Mouse (Mus musculus) neural tube, embryonic 12.5 days (tissue): ENCODE measurements around the gene Rasl10a. TPM values are rescaled to one million over a fixed set of nuclear protein-coding genes. Genes with fewer than 3 reads are reported as not detected.
"Not testable (repeated sequence)": the region's sequence is repeated elsewhere in the genome, so short reads cannot be mapped to it uniquely, and the experiment has no call there.

Experiments
- ATAC-seq: fragments of 200-750 bp; cut with Nextera tagmentation; 2 replicates; pipeline ENCODE4 v1.8.0; 2017; ENCODE audit warnings: low read depth, mild to moderate bottlenecking, moderate TSS enrichment, moderate library complexity; ENCODE audit not compliant: low FRiP score
- H3K27ac ChIP-seq: fragments of 300-500 bp; sonication (generic); 2 replicates; pipeline ENCODE4 v1.5.1; 2016
- H3K27me3 ChIP-seq: fragments of 300-500 bp; sonication (generic); replicated peaks from 2 replicates; pipeline ENCODE4 v1.6.1; 2016; ENCODE audit warnings: mild to moderate bottlenecking
- H3K36me3 ChIP-seq: fragments of 300-500 bp; sonication (generic); 2 replicates; pipeline ENCODE4 v1.6.1; 2016; ENCODE audit warnings: mild to moderate bottlenecking
- H3K4me1 ChIP-seq: fragments of 300-500 bp; sonication (generic); 2 replicates; pipeline ENCODE4 v1.6.1; 2016
- H3K4me2 ChIP-seq: fragments of 300-500 bp; sonication (generic); replicated peaks from 2 replicates; pipeline ENCODE4 v1.6.1; 2016; ENCODE audit warnings: mild to moderate bottlenecking
- H3K4me3 ChIP-seq: fragments of 300-500 bp; sonication (generic); 2 replicates; pipeline ENCODE4 v1.5.1; 2016
- H3K9ac ChIP-seq: fragments of 300-500 bp; sonication (generic); 2 replicates; pipeline ENCODE4 v1.6.1; 2016; ENCODE audit warnings: mild to moderate bottlenecking
- H3K9me3 ChIP-seq: fragments of 300-500 bp; sonication (generic); 2 replicates; pipeline ENCODE4 v1.6.1; 2016; ENCODE audit warnings: mild to moderate bottlenecking
- WGBS: fragments of 180-500 bp; shearing (Covaris S2); methylation state at CpG from one replicate; pipeline ENCODE4 v1.1.7; 2016; 5-methylcytosine and 5-hydroxymethylcytosine counted together
- polyA plus RNA-seq: library from polyadenylated mRNA; unstranded; fragments of >200 nt; fragmentation: Nextera tagmentation; extraction: Ambion mirVana; gene quantifications from 2 replicates; pipeline ENCODE4 v1.2.1, GENCODE M21; 2016

The Rasl10a gene
- polyA plus RNA-seq, 1 experiment from 2014 or later = 0.75 TPM

DNA sequence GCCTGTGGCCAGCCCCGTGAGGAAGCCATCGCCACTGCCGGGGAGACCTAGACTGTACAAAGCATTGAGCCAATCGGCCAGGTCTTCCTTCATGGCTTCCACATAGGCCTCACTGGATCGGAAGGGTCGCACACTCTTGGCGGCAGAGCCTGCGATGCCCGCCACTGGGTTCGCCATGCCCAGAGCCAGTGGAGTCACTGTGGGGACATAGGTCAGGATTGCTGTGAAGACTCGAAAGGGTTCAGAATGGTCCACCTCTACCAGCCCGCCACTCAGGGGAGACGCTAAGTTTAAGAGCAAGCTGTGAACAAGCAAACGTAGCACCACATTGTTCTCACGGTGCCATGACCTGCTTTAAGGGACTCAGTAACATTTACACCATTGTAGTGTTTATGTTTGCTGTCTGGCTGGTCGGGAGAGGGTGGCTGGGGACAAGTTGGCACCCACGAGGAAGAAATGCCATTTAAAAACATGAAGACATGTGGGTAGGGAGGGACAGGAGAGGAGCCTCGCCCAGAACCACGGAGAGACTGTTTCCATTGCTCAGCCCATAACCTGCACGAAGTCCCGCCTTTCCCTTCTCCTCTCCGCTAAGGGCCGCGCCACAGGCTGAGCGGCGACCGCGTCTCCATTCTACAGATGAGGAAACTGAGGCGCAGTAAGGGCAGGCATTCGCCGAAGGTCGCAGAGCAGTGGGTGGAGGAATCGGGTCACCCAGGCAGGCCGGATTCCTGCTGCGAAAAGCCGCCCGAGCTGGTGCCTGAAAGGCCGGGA, 6.5 kb downstream of the Rasl10a start:
- 0 out of 2 replicates have a peak, but pooled peaks have one; percentile 2 for ATAC-seq
- 14% methylated on average over 38 of the region's 38 CpGs for WGBS
- Histone ChIP-seq H3K9ac (peak overlapping the region; percentile 61), H3K27me3 (peaks cover 54% of the 10 kb centered on the region), H3K9me3 (no peaks in the 10 kb centered on the region), H3K27ac (no peak overlapping the region), H3K36me3 (peaks cover 17% of the 10 kb centered on the region), H3K4me2 (peak overlapping the region; percentile 64), H3K4me1 (peaks cover 45% of the 10 kb centered on the region), H3K4me3 (peak overlapping the region; percentile 66)

DNA sequence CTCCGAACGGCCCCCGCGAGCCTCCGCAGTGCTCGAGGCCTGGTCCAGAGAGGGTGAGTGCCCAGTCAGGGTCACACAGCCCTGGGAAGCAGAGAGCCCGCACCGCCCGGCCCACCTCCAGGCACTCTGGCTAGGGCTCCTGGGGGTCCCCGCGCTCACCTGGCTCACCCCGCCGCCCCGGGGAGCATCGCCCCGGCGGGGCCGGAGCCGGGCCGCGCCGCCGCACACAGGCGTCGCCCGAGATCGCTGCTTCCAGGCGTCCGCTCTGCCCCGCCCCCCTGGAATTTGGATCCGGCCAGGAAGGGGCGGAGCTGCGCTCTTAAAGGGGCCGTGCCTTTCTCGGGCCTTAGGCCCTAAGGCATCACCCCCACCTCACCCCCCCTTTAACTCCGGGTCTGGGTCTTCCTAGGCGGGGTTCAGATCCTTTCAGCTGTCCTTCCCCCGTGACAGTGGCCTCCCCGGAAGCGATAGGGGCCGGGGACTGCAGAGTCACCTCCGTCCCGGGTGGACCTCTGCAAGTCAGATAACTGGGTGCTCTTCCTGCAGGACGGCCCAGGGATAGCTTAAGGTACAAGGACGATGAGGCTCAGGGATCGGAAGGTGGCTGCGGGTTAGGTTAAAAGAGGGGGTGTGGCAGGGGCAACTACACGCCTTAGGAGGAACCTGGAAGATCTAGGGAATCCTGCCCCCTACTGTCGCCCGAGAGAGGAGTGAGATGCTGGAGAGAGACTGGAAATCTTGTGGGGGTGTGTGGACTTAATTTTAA, 7.3 kb downstream of the Rasl10a start, which contains the start of gene Gas2l1:
Gene Gas2l1, minus strand, starts transcription at position 272 of the 766 bp plus-strand sequence.
- Histone ChIP-seq H3K36me3 (peaks cover 22% of the 10 kb centered on the region), H3K9ac (peak within 1 kb of the TSS; percentile 61), H3K4me1 (peaks cover 41% of the 10 kb centered on the region), H3K4me2 (peak within 1 kb of the TSS; percentile 64), H3K4me3 (peak within 1 kb of the TSS; percentile 66), H3K27me3 (peaks cover 46% of the 10 kb centered on the region), H3K27ac (no peak within 1 kb of the TSS), H3K9me3 (no peaks in the 10 kb centered on the region)
- under 1% methylated on average over 49 of the region's 50 CpGs for WGBS
- peak; percentile 82 for ATAC-seq

- Histone ChIP-seq H3K9ac (no peak overlapping the region), H3K9me3 (no peaks in the 10 kb centered on the region), H3K4me1 (peaks cover 28% of the 10 kb centered on the region), H3K4me3 (no peak overlapping the region), H3K27ac (no peak overlapping the region), H3K27me3 (peaks cover 28% of the 10 kb centered on the region), H3K36me3 (peaks cover 40% of the 10 kb centered on the region), H3K4me2 (no peak overlapping the region)
- ATAC-seq = no peak
Measured at GRCm38 (mm10) chr11:5067063-5067462, 9.1 kb downstream of the Rasl10a start.

GRCm38 (mm10) chr11:5068126-5068971, 10.4 kb downstream of the Rasl10a start:
- no peak overlapping the region for H3K9ac ChIP-seq
- no peaks in the 10 kb centered on the region for H3K9me3 ChIP-seq
- no peak overlapping the region for H3K4me2 ChIP-seq
- H3K36me3 ChIP-seq = peaks cover 53% of the 10 kb centered on the region
- WGBS = 85% methylated on average over 9 of the region's 9 CpGs
- no peak overlapping the region for H3K4me3 ChIP-seq
- no peak overlapping the region for H3K27ac ChIP-seq
- peaks cover 16% of the 10 kb centered on the region for H3K4me1 ChIP-seq
- peaks cover 15% of the 10 kb centered on the region for H3K27me3 ChIP-seq
- ATAC-seq = no peak

- Histone ChIP-seq H3K9me3 (no peaks in the 10 kb centered on the region), H3K4me3 (no peak overlapping the region), H3K36me3 (peaks cover 75% of the 10 kb centered on the region), H3K27ac (no peak overlapping the region), H3K9ac (no peak overlapping the region), H3K27me3 (no peaks in the 10 kb centered on the region), H3K4me1 (no peaks in the 10 kb centered on the region), H3K4me2 (no peak overlapping the region)
- no peak for ATAC-seq
- 74% methylated on average over 4 of the region's 4 CpGs for WGBS
Measured at GRCm38 (mm10) chr11:5074882-5075281, 17.0 kb downstream of the Rasl10a start.

DNA sequence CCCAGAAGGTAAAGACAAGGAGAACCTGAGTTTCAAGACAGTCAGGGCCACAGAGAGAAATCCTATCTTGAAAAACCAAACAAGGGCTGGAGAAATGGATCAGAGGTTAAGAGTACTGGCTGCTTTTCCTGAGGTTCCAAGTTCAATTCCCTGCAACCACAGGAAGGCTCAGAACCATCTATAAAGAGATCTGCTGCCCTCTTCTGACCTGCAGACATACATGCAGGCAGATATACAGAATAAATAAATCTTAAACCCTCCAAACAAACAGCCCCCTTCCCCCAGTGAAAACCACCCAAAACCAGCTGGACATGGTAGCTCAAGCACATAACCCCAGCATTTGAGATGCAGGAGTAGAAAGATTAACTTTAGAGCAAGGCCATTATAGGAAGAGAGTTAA, 17.8 kb downstream of the Rasl10a start:
- Histone ChIP-seq H3K4me2 (no peak overlapping the region), H3K9me3 (no peaks in the 10 kb centered on the region), H3K9ac (no peak overlapping the region), H3K4me3 (no peak overlapping the region), H3K27ac (no peak overlapping the region), H3K27me3 (no peaks in the 10 kb centered on the region), H3K36me3 (peaks cover 74% of the 10 kb centered on the region), H3K4me1 (no peaks in the 10 kb centered on the region)
- no peak for ATAC-seq

DNA sequence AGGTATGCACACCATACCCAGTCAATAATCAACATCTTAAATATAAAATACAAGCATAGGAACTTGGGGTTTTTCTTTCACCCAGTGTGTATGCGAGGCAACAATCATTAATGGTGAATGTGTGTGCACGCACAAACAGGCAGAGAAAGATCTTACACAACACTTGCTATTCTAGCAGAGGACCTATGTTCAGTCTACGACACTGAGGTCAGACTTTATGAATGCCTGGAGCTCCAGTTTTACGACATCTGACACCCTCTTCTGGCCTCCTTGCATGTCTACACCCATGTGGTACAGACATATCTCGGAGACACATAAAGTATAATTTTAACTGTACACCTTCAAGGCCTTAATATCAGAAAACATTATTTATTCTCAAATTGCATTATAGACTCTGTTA, 18.9 kb downstream of the Rasl10a start:
- not testable (repeated sequence) for H3K4me3 ChIP-seq, H3K27ac ChIP-seq, H3K9ac ChIP-seq, H3K9me3 ChIP-seq, H3K4me1 ChIP-seq, ATAC-seq, H3K27me3 ChIP-seq, H3K4me2 ChIP-seq
- H3K36me3 ChIP-seq = peaks cover 70% of the 10 kb centered on the region
- WGBS = 90% methylated on average over 4 of the region's 5 CpGs

DNA sequence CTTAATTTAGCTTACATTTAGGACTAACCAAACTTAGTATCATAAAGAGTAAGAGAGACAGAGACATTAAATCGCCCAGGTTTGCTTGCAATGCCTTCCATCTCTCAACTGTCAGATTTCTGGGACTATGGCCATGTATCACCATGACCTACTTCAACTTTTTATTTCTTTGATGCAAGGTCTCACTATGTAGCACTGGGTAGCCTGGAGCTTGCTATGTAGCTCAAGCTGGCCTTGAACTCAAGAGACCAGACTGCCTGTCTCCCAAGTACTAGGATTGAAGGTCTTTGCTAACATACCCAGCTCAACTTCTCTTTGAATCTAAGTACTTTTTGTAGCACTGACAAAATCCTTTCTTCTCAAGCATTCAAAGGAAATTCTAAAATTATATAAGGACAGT, 31.2 kb downstream of the Rasl10a start:
- H3K4me2 ChIP-seq = no peak overlapping the region
- no peak overlapping the region for H3K9ac ChIP-seq
- no peaks in the 10 kb centered on the region for H3K4me1 ChIP-seq
- H3K36me3 ChIP-seq = peaks cover 84% of the 10 kb centered on the region
- H3K4me3 ChIP-seq = no peak overlapping the region
- no peak for ATAC-seq
- 97% methylated on average over 1 of the region's 1 CpGs for WGBS
- H3K27ac ChIP-seq = no peak overlapping the region
- no peaks in the 10 kb centered on the region for H3K9me3 ChIP-seq
- no peaks in the 10 kb centered on the region for H3K27me3 ChIP-seq

GRCm38 (mm10) chr11:5091706-5092105, 33.8 kb downstream of the Rasl10a start:
- Histone ChIP-seq H3K4me1 (peaks cover 9% of the 10 kb centered on the region), H3K27ac (no peak overlapping the region), H3K4me2 (no peak overlapping the region), H3K36me3 (peaks cover 58% of the 10 kb centered on the region), H3K9me3 (no peaks in the 10 kb centered on the region), H3K4me3 (no peak overlapping the region), H3K9ac (no peak overlapping the region), H3K27me3 (no peaks in the 10 kb centered on the region)
- 59% methylated on average over 2 of the region's 2 CpGs for WGBS
- no peak for ATAC-seq

DNA sequence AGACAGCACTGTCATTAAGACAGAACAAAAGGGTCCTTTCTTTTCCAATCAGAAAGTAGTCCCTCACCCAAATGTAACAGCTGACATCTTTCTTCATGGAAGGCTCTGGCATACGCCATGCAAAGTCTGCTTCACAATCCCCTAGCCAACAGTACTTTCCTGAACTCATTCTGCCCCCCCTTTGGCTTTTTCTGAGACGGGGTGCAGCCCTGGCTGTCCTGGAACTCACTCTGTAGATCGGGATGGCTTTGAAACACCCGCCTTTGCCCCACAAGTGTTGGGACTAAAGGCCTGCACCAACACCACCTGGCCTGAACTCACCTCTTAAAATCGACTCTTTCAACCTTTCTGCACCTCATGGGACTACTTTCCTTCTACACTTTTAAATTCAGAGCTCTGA, 37.9 kb downstream of the Rasl10a start:
- no peaks in the 10 kb centered on the region for H3K27me3 ChIP-seq
- no peak overlapping the region for H3K27ac ChIP-seq
- H3K4me2 ChIP-seq = peak overlapping the region; percentile 37
- 87% methylated on average over 5 of the region's 5 CpGs for whole genome bisulfite sequencing
- H3K9me3 ChIP-seq = no peaks in the 10 kb centered on the region
- peaks cover 21% of the 10 kb centered on the region for H3K36me3 ChIP-seq
- peaks cover 24% of the 10 kb centered on the region for H3K4me1 ChIP-seq
- ATAC-seq = no peak
- H3K9ac ChIP-seq = no peak overlapping the region
- H3K4me3 ChIP-seq = no peak overlapping the region

DNA sequence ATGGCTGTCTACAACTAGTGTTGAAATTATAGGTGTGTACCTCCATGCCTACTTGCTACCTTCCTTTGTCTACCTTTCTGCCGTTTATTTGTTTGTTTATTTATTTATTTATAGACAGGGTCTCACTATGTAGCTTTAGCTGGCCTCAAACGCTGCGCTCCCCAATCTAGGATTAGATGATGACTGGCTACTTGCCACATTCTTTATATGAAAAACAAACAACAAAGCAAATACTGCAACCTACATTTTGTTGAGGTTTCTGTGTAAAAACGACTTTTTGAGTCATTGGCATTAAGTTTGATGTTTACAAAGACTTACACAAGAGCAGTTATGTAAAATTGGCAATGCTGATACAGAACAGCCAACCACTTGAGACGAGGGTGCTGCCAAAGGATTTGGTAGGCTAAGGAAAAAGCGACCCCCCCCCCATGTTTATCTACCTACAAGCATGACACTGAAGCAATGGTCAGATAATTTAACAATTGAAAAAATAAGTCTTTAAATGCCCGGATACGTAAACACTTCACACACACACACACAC, 38.6 kb downstream of the Rasl10a start:
- no peaks in the 10 kb centered on the region for H3K27me3 ChIP-seq
- no peaks in the 10 kb centered on the region for H3K9me3 ChIP-seq
- H3K9ac ChIP-seq = 0 out of 2 replicates have a peak overlapping the region, but pooled peaks have one; percentile 99
- ATAC-seq = no peak
- peaks cover 27% of the 10 kb centered on the region for H3K4me1 ChIP-seq
- H3K4me3 ChIP-seq = peak overlapping the region; percentile 3; the same call in 1 of the 2 replicates
- WGBS = 81% methylated on average over 8 of the region's 8 CpGs
- peaks cover 15% of the 10 kb centered on the region for H3K36me3 ChIP-seq
- no peak overlapping the region for H3K27ac ChIP-seq
- H3K4me2 ChIP-seq = peak overlapping the region; percentile 92
